Mouse (Mus musculus): ENCODE measurements around the gene Anxa6. TPM values are rescaled to one million over a fixed set of nuclear protein-coding genes. Genes with fewer than 3 reads are reported as not detected.

Gene Anxa6
- polyA plus RNA-seq, 1 experiment from 2014 or later = 415 TPM

Other genes starting within 250 kb of the Anxa6 start
- 64.3 and 69.7 TPM in 2 replicates for gene Cdc42se2, start 245.8 kb downstream of the Anxa6 start, polyA plus RNA-seq (2015; fragmentation: Nextera tagmentation; extraction: Ambion mirVana)
- 5.8 and 7.7 TPM in 2 replicates for gene Lyrm7, start 172.5 kb downstream of the Anxa6 start, polyA plus RNA-seq (2015; fragmentation: Nextera tagmentation; extraction: Ambion mirVana)
- 563 and 641 TPM in 2 replicates for gene Hint1, start 167.1 kb downstream of the Anxa6 start, polyA plus RNA-seq (2015; fragmentation: Nextera tagmentation; extraction: Ambion mirVana)
- 181 and 202 TPM in 2 replicates for gene Gpx3, start 131.0 kb downstream of the Anxa6 start, polyA plus RNA-seq (2015; fragmentation: Nextera tagmentation; extraction: Ambion mirVana)
- gene Tnip1, start 70.5 kb downstream of the Anxa6 start, polyA plus RNA-seq (2015; fragmentation: Nextera tagmentation; extraction: Ambion mirVana) = 18.7 and 19.2 TPM in 2 replicates
- 3.5 and 3.8 TPM in 2 replicates for gene Ccdc69, start 44.7 kb upstream of the Anxa6 start, polyA plus RNA-seq (2015; fragmentation: Nextera tagmentation; extraction: Ambion mirVana)
- gene Gm2a, start 64.7 kb upstream of the Anxa6 start, polyA plus RNA-seq (2015; fragmentation: Nextera tagmentation; extraction: Ambion mirVana) = 22.8 TPM in 2 replicates
- gene Slc36a3, start 118.3 kb upstream of the Anxa6 start, polyA plus RNA-seq (2015; fragmentation: Nextera tagmentation; extraction: Ambion mirVana) = not detected in 2 replicates
- 8.8 and 9.6 TPM in 2 replicates for gene Slc36a2, start 151.6 kb upstream of the Anxa6 start, polyA plus RNA-seq (2015; fragmentation: Nextera tagmentation; extraction: Ambion mirVana)
- 2.2 and 3.2 TPM in 2 replicates for gene Slc36a1, start 170.9 kb upstream of the Anxa6 start, polyA plus RNA-seq (2015; fragmentation: Nextera tagmentation; extraction: Ambion mirVana)

Measured in lung, embryonic 16.5 days (tissue).